Mouse (Mus musculus): ENCODE measurements at regions not wholly inside any gene's neighbourhood (a gene's known extent, or its start where the extent isn't known, plus 50 kb on each side); places are given as distances from the start of the nearest gene placed in this dataset.

DNA sequence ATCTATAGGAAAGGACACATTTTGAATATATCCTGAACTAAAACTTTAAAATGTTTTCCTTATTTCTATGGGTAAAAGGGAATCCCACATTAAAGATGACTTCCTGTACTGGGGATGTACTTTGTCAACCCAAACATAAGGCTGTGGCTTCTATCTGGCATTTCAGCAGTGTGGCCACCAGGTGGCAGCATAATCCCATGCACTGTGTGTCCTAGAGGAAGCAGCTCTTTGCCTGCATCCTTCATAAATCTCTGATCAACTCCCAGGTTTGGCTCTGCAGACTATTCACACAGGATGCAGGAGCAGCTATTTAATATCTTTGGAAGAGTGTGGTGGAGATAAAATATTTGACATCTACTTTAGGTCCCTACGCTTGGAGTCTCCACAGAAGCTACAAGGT is 59.1 kb downstream of the Bmp15 start:
- ChIA-PET CTCF (interaction anchor here (0.5 to 1.9 kb wide), 6 partner anchors 211 to 941 kb away, joined by 3 to 22 read pairs (median 5); no protein-coding TSS in a partner anchor), POLR2A (no interaction called here)

- CTCF ChIA-PET, result no interaction called here
- POLR2A ChIA-PET, result no interaction called here
Measured at GRCm38 (mm10) chrX:6258523-6258922, 62.0 kb downstream of the Bmp15 start.

GRCm38 (mm10) chrX:6254058-6254457 is 66.5 kb downstream of the Bmp15 start:
- CTCF ChIA-PET, result interaction anchor here in 3 of 4 experiments (0.5 to 1.3 kb wide), 6 partner anchors 221 to 657 kb away, joined by 3 to 6 read pairs (median 3); no protein-coding TSS in a partner anchor
- POLR2A ChIA-PET, result no interaction called here

GRCm38 (mm10) chrX:6252873-6253272 is 67.6 kb downstream of the Bmp15 start:
- ChIA-PET POLR2A (no interaction called here), CTCF (no interaction called here)

Measured in embryonic stem cell, embryonic (primary cell).